Mouse (Mus musculus): Measurements from ENCODE around the gene Erp29.

GRCm38 (mm10) chr5:121462967-121463366 lies 10.7 kb upstream of the Erp29 start:
- TF ChIP-seq POLR2A (IDR thresholded peaks at IDR 0.05; ENCODE audit: insufficient read length, low read depth) = no peak
- TF ChIP-seq POLR2AphosphoS2 (IDR thresholded peaks at IDR 0.05; ENCODE audit: insufficient read length, low read depth) = no peak
- no peak for TF ChIP-seq CEBPB (IDR thresholded peaks at IDR 0.05; ENCODE audit: insufficient read depth, poor library complexity, severe bottlenecking)
- no peak for TF ChIP-seq E2F4 (IDR thresholded peaks at IDR 0.05; ENCODE audit: insufficient read depth)
- TF ChIP-seq MAX (IDR thresholded peaks at IDR 0.05; ENCODE audit: low read depth) = no peak
- TF ChIP-seq USF1 (IDR thresholded peaks at IDR 0.05; ENCODE audit: low read depth) = no peak
- no peak for TF ChIP-seq MYOG (IDR thresholded peaks at IDR 0.05; ENCODE audit: control insufficient read depth in 1 of 3, insufficient read depth in 1 of 3, insufficient read length in 2 of 3, low read depth in 2 of 3)
- no peak for TF ChIP-seq TCF12 (IDR thresholded peaks at IDR 0.05; ENCODE audit: insufficient read depth, poor library complexity, severe bottlenecking)

All from myocyte (in vitro differentiated cells).